Mouse (Mus musculus) MN1 (cell line): ENCODE data around the gene Npas3.

Experiments used
- DNase-seq: peaks from one replicate; pipeline ENCODE4 v3.0.0-alpha.2; 2016; ENCODE audit warnings: low spot score

The Npas3 gene

DNA sequence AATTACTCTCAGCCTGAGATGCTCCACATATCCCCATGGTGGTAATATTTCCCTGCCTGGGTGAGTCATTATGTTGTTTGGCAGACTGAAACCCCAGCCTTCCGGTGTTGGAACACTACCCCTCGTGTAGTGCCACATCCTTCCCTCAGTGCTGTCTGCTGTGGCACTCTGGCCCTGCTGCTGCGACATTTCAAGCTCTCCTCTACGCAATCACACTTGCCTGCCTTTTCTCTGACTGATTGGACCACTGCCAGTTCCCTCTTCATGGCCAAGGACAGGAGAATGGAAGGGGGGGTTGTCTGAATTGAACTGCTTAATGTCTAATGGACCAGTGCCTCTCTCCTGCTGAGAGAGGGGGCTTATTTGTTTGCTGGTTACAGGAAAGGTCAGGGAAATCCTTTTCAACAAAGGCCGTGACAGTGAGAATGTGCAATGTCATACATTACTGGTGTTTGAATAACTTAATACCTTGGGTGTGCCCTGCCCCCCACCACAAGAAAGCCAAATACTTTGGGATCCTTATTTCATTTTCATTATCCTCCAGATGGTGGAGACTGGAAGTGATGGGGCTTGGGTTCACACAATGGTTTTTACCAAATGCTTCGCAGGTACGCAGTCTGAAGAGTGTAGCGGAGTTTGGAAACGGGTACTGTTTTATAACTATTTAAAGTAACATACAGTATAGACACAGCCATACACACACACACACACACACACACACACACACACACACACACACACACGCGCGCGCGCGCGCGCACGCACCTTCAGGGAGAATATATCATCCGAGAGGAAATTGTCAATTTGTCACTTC is 339.4 kb downstream of the Npas3 start:
- DNase-seq, result peak; percentile 82

DNA sequence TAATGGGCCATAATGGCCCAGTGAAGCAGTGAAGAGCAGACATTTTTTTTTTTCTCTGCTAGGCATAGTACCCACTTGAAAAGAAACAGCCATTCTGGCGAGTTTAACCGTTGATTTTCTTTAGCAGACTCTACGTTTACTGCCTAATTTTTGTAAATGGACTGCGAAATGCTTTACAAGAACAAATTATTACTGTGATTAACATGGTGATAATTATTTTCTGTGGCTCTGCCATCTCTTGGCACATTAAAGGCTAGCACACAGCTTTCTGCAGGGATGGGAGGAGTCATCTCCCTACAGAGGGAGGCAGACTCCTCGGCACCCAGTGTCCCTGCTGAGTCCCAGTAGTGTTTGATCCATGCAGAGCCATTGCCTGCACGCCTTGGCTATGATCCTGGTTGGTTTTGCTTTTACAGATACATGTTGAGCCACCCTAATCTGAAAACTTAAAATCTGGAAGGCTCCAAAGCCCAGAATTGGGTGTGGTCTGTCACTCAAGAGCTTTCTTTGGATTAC is 341.0 kb downstream of the Npas3 start:
- DNase-seq, result no peak

DNA sequence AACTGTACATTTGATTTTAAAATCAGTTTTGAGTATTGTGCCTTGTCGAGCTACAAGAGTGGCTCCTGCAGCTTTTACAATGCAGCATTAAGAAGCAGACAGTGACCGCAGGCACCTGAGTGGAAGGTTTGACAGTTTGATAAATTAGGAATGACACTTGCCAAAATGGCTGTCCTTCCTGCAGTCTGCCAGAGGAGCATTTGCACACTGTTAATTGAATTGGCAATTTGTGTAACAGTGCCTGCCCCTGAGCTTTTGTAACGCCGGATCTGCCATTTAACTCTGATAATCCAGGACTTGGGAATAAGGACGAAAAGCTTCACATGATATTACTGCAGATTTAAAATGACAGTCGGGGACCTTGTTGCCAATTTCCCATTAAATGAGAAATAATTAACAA is 357.2 kb downstream of the Npas3 start:
- peak; percentile 58 for DNase-seq

DNA sequence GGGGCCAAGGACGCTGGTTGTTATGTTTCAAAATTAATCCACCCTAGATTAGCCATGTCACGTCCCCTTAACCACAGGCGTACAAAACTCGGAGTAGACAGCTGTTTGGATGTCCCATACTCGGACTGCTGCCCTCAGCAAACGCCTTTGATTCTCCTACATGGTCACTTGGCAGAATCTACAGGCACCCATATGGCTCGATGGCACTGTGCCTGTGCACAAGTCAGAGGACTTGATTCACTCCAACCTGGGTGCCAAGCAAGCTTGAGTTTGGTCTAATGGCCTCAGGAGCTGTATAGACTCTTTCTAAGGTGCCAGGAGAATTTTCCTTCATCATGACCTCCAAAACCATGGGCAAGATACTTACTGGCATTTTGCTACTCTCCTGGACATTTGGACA is 363.6 kb downstream of the Npas3 start:
- no peak for DNase-seq

DNA sequence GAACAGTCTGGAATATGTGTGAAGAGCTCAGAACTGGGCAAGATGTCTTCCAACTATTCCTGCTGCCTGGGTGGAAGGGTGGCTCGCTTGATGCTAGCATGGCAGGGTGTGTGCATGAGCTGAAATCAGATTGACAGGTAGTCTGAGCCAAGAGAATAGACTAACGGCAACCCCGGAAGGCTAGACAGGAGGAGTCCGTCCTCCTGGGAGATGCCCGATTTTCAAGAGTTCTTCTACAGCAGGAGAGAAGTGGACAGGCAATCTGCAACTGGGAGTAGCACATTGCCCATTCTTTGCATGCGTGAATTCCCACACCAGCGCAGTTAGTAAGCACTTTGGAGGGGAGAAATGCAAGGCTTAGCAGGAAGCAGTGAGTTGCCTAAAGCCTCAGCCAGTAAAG is 372.8 kb downstream of the Npas3 start:
- DNase-seq, result no peak

DNA sequence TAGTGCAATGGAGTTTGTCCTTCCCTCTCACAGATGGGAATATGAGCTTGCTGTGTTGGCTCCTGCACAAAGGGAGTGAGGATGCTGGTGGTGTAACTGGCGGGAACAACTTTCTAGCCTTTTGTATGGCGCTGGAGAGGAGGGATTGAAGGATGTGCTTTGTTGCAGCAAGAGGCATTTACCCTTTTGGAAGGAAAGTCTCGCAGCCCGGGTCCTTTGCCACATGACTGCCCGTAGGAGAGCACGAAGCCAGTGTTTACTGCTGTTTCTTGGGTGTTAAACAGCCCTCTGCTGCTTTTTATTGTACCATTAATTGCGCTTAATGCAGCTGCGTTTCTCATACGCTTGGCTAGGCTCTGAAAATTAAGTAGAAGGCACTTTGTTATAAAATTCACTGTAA is 375.3 kb downstream of the Npas3 start:
- DNase-seq, result no peak

DNA sequence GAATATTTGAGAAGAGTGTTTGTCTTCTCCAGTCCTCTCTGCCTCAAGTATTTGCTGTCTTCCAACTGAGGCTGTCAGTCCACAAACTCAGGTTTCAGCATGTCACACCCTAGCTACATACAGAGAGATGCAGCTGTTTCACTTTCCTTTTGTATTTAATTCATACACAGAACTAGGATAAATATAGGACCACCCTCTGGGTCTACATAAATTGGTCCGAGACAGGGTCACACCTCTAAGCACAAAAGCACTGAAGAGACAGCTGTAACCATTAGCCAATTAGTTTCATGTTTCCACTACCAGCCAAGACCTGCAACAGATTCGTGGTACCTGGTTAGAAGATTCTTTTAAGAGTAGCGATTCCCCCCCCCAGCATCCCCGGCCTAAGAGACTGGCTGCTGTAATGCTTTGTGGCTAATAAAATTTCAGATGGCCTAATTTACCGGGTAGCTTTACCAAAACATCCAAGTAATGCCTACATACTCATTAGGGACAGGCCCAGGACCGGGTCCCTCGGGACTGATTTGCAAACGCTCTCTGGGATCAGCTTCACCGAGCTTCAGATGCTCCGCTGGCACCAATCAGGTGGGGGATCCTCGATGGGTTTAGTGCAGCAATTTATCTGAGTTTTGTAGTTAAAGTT is 376.0 kb downstream of the Npas3 start:
- DNase-seq, result peak; percentile 14

DNA sequence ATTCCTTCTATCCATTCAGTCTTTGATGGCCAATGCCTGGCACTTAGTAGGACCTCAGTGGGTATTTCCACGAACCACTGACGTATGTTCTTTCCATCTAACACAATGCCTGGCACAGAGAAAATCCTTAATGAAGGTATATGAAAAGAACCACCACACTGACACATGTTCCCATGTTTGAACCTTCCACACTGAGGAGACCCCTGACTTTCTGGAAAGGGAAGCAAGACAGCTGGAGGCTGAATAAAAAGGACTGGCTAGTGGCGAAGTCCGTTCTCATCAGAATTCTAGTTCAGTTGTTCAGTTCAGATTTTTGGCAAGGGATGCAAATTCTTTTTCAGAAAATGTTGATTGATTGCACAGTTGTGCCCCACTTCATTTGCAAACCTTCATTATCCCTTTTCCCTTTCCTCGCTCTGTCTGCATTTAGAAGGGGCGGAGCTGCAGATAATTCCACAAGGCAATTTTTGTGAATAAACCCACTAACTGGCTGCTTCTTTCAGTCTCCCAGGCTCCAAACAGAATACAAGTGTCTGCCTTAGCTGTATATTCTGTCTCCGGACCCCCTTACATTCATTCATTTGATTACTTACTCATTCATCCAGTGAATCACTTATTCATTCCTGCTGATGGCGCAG is 381.1 kb downstream of the Npas3 start:
- DNase-seq, result no peak

DNA sequence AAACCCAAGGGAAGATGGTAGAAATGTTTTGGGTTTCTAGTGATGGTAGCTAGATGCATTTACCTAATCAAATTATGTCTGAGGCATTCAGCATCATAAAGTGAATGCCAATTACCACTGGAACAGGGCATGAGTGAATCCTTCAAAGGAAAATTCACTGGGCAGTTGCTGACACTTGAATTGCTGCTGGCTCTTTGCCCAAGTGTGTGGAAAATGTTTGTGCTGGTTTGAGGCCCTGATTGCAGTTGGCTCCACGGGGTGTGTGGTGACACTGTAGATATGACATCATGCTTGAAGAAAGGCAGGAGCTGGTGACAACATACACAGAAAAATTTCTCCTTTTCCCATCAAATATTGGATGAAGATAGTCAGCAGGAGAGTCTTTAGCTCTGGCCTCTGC is 382.1 kb downstream of the Npas3 start:
- peak; percentile 68 for DNase-seq

DNA sequence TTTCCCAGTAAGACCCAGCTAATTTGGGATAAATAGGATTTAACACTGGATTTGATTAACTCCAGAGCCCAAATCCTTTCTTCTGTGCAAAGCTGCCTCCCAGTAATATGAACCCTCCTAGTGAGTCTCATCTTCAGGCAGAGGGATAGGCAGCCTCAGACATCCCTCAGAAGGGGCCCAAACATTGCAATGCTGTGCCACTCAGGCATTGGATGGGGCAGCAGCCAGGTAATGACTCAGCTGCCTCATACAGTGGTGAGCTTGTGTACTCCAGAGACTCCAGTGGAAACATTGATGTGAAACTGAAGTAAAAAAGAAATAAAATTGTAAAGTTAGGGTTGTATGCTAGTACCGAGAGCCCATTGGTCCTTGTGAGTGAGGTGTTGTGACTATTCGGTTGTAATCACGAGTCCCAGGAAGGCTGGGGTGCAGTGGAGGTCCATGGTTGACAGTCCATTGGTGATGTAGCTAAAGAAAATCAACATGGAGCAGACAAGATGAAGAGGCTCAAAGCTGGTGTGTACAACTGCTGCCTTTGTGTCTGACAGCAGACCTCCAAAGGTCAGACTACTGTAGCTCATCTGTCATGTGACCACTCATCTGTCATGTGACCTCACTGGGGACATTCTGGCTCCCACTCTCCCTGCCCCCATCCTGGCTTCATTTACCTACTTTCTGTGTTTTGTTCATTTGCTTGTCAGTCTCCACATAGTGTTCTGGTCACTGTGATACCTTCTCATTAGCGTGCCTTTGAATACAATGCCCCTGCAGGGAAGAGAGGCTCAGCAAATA is 383.0 kb downstream of the Npas3 start:
- peak; percentile 20 for DNase-seq

DNA sequence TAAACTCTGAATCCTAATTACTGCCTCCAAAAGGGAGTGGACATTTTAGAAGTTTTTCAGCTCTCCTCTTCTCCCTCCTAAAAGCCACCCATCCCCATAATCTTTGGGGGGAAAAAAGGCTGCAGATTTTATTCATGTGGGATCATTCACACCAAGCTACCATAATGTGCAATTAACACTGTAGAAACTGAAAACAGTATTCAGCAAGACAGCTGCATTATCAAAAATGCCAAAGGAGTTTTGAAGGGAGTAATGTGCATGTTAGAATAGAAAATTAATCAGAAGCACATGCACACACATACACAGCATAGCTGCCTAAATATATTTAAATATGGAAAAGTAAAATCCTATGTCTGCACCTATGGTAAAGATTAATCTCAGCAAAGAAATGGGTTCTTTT is 390.1 kb downstream of the Npas3 start:
- no peak for DNase-seq

DNA sequence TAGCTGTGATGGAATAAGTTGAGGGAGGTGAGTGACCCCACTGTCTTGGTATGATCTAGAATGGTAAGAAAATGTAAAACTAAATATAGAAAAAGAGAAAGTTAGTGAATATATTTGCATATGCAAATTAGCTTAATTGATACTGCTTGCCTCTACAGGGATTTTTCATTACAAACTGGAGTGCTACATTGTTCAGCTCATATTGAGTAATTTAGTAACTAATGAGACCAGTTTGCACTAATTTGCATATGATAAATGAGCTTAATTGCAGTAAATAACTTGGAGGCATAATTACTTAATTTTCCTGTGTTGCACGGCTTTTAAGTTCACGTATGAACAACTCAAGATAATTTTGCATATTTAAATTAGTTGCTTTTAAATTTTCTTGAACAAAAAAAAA is 398.8 kb downstream of the Npas3 start:
- DNase-seq, result no peak

DNA sequence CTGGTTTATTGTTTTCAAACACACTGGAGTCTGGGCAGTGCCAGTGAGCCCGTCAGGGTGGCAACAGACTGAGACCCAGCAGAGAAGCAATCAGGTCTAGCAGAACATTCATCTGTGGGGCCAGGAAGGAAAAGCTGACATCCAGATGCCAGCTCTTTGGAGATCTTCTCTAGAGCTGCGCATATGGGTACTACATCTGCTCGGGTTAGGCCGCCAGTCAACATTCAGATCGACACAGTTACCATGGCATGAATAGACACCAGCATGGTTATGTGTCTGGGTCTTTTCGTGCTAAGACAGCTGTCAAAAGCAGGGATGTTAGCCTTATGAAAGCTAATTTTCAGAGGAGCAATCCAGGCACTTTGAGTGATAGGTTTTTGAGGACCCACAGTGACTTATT is 407.8 kb downstream of the Npas3 start:
- DNase-seq, result no peak

DNA sequence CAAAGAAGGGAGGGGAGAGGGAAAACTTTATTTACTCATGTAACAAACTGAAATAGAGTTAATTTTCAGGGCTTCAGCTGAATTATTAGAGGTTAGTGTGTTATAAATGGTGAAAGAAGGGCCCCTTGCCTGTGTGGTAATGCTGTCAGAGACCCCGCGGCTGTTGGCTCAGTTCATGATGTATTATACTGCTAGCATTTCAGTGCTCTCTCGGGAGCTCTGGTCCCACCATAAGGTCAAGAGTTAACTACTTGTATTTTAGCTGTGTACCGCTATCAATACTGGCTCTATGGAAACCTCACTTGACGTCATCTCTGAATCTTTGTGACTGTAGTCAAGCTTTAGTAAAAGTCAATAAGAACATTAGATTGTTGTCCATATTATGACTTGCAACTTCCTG is 415.6 kb downstream of the Npas3 start:
- no peak for DNase-seq

DNA sequence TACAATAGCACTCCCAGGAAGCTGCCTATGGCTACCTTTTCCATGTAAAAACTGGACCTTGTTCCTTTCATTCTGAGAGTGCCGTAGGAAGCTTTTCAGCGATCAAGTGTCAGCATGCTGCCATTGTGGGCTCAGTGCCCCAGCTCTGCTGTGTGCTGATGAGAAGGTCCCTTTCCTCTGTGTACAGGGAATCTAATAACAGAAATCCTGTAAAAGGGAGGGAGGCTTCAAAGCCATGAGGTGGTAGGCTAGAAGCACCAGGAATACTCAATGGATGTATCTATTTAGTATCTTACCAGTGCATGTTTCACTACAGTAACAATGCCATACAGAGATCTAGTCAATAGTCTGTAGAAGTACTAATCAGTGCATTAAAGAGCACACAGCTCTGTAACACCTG is 423.4 kb downstream of the Npas3 start:
- no peak for DNase-seq

DNA sequence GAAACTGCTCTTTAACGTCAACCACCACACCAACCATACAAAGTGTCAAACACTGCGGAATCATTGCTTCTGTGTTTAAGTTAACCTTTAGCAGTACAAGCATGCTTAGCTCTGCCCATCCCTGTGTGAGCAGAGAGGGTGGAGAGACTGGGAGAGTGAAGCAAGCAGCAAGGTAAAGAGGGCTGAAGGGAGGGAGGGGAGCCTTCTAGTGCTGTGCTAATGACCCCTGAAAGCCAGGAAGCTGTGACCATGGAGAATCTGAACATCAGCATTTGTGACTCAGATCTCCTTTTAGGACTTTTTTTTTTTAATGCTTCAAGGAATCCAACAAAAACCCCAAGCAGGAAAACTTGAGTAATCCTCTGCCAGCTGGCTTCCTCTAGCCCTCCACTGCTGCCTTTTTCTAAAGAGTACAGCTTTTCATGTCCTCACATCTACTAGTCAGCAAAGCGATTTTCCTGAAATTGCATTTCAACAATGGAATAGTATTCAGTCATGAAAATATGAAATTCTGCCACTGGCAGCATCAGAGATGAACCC is 428.7 kb downstream of the Npas3 start:
- DNase-seq, result no peak

DNA sequence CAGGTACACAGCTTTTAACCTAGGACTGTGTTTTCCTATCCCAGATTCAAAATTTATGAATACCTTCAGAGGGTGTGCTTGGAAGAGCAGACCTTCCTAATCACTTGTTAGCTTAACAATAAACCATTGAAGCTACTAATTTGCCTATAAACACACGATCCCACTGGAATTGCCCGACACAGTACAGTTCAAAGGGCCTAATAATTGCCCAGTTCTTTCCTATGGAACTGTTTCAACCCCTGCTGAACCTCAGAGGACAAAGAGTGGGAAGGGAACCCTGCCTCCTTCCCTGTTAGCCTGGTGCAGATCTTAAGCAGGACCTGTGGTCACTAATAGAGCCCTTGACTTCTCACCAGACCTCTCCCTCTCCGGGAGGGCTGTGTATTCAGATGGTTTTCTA is 429.7 kb downstream of the Npas3 start:
- no peak for DNase-seq

DNA sequence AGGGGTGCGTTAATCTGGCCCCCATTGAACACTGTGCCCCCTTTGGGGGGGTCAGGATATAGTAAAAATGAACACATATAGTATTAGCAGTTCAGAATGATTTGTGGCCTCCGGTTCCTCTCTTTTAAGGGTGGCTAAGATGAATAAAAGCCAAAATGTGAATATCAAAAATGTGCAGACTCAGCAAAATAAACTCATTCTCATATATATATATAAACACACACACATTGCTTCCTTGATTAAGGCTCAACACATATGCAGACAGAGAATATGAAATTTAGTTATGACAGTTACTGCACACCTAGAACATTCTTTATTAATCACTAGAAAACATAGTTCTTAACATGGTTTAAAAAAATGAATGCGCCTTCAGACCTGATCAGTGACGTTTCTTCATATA is 430.7 kb downstream of the Npas3 start:
- DNase-seq, result no peak

DNA sequence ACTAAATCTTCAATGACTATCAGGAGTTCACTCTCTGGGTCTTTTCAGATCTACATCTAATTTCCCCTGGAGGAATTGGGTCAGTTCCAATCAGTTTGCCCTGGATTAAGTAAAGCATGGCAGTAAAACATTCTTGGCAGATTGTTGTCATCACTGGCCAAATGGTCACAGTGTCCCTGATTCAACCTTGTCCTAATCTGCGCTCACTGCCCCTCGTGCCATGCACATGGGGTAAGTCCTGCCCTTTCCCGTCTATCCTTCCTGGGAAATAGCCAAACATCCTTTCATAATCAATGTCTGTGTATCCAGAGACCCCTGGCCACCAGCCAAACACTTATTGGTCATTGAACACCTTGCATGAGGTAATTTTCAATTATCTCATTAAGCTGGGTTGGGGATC is 432.0 kb downstream of the Npas3 start:
- DNase-seq, result peak; percentile 87

DNA sequence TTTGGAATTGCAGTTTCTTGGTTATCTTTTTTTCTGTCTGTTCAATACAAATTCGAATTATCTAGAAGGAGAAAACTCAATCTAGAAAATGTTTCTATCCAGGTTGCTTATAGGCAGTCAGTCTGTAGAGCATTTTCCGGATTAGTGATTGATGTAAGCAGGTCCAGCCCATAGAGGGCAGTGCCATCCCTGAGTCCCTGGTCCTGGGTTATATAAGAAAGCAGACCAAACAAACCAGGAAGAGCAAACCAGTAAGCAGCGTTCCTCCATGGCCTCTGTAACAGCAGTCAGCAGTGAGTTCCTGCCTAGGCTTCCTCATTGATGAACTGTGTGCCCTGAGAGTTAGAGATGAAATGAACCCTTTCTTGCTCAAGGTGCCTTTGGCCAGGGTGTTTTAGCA is 433.6 kb downstream of the Npas3 start:
- peak; percentile 20 for DNase-seq

DNA sequence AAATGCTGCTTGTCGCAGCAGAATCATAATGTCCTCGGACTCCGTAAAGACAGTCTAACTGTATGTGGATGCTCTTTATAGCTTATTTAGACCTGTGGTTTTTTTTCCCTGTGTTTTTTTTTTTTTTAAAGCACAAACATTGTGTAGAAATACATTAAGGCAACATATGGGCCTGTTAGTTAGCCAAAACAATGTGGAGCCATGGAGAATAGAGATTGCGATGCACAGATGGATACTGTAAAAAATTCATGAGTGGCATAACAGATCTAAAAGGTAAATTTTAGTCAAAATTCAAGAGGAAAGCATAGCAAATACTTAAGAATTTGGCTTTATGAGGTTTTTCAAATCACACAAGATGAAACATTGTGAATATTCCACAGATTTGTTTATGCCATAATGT is 444.0 kb downstream of the Npas3 start:
- DNase-seq, result no peak

DNA sequence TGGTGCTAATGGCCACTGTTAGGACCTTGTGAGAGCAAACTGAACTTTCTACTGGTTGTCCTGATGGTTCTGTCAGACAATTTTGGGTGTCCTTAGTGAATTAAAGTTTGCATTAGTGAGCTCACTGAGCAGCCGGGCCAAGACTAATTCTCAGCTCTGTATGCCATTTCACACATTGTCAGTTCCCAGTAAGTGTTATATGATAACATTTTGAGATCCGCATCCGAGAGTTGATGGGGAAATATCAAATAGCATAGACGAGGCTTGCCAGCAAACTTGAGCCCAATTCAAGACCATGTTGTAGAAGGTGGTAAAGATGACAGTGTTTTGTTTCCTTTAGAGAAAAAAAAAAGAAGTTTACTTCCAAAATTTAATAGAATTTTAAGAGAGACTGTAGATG is 445.9 kb downstream of the Npas3 start:
- no peak for DNase-seq
